Comparison of ENCODE assay signal across 9 mouse cellular contexts in the genomic region with DNA sequence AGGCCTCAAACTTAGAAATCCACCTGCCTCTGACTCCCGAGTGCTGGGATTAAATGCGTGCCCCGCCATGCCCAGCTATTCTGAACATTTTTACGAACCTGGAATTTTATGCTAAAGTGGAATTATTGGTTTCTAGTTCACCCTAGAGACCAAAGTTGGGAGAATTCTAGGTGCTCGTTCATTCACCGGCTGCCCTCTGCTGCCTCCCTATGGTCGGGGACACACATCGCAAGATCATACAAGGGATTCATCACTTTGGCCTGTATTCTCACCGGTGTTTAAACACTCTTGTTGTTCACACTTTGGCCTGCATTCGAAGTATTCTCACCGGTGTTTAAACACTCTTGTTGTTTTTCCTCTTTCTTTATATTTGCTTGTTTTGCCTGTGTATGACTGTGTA. TPM values are rescaled to one million over a fixed set of nuclear protein-coding genes. Genes with fewer than 3 reads are reported as not detected.
A peak's percentile ranks its signal among the peaks of the same experiment; 100 is the strongest.
DNase-seq lines count a peak whose midpoint lies in the region; ATAC-seq and TF ChIP-seq lines count a peak whose summit lies in the region.
"Had no signal": no experiment of that assay in that cellular context is flagged by ENCODE, and none has a peak within 500 bp of the region (broad histone marks: within the 10 kb centered on the region; RNA-seq: fewer than 3 reads in every experiment).

No protein-coding gene starts in this region.

- no peaks in the 10 kb centered on the region for H3K27me3 ChIP-seq in forebrain, embryonic 10.5 days (ENCODE audit: poor library complexity, severe bottlenecking)
- no peaks in the 10 kb centered on the region for H3K27me3 ChIP-seq in forebrain, embryonic 13.5 days

- TF ChIP-seq CTCF in brain, embryonic 14.5 days (IDR thresholded peaks at IDR 0.05; ENCODE audit: borderline replicate concordance, extremely low read depth, insufficient read depth, insufficient read length): peak; percentile 75

- peak; percentile 52 for DNase-seq in forebrain, embryonic 10.5 days (ENCODE audit: extremely low spot score, low spot score)
- peak; percentile 81 for DNase-seq in B cell, adult 2 months
- DNase-seq in brain, embryonic 14.5 days (ENCODE audit: low read depth): peak; percentile 72
- peak; percentile 58 for DNase-seq in forelimb bud, embryonic 11.5 days (ENCODE audit: low read depth, low spot score)
- peak; percentile 61 to 77 for DNase-seq in layer of hippocampus, adult 18-20 months (ENCODE audit: low spot score in 2 of 2)
- DNase-seq in spleen, adult 12 weeks (ENCODE audit: low spot score): peak; percentile 64

- H3K27ac ChIP-seq in forebrain, embryonic 10.5 days: no peak overlapping the region
- H3K27ac ChIP-seq in forebrain, embryonic 13.5 days: no peak overlapping the region

- peaks cover 34% of the 10 kb centered on the region for H3K4me1 ChIP-seq in forebrain, embryonic 10.5 days
- H3K4me1 ChIP-seq in forebrain, embryonic 13.5 days: peaks cover 19% of the 10 kb centered on the region

- no peak for ATAC-seq in forebrain, embryonic 13.5 days
- ATAC-seq in megakaryocyte, adult 5-6 weeks (ENCODE audit: poor library complexity, severe bottlenecking): peak; percentile 44

- no peak for TF ChIP-seq POLR2A in brain, embryonic 14.5 days (IDR thresholded peaks at IDR 0.05; ENCODE audit: borderline replicate concordance, extremely low read depth, insufficient read depth, insufficient read length, poor library complexity, severe bottlenecking)

- no peak overlapping the region for H3K4me2 ChIP-seq in forebrain, embryonic 13.5 days

- no peaks in the 10 kb centered on the region for H3K9me3 ChIP-seq in forebrain, embryonic 10.5 days
- no peaks in the 10 kb centered on the region for H3K9me3 ChIP-seq in forebrain, embryonic 13.5 days (replicated peaks)

- 19% methylated on average over 11 of the region's 11 CpGs for WGBS in forebrain, embryonic 10.5 days
- 15% methylated on average over 11 of the region's 11 CpGs for WGBS in forebrain, embryonic 13.5 days

- no peak overlapping the region for H3K4me3 ChIP-seq in forebrain, embryonic 10.5 days
- no peak overlapping the region for H3K4me3 ChIP-seq in forebrain, embryonic 13.5 days

- H3K9ac ChIP-seq in forebrain, embryonic 13.5 days: no peak overlapping the region

- H3K36me3 ChIP-seq in forebrain, embryonic 10.5 days (replicated peaks): no peaks in the 10 kb centered on the region
- no peaks in the 10 kb centered on the region for H3K36me3 ChIP-seq in forebrain, embryonic 13.5 days (ENCODE audit: poor library complexity, severe bottlenecking)

RNA-seq across cellular contexts. Expression of a gene that starts 3.0 kb away (rescaled TPM):
- 66.0 and 69.9 TPM in 2 replicates for polyA plus RNA-seq in forebrain, embryonic 10.5 days (2016; fragmentation: Nextera tagmentation; extraction: Ambion mirVana)
- 36.1 and 36.8 TPM in 2 replicates for polyA plus RNA-seq in forebrain, embryonic 13.5 days (2015; fragmentation: Nextera tagmentation; extraction: Ambion mirVana)
- 18.9 and 21.3 TPM in 2 replicates for polyA plus RNA-seq in brain, embryonic 14.5 days (2012; rRNA removed)
- 10 to 100 TPM; 12.7 to 14.6 TPM for total RNA-seq in layer of hippocampus, adult 18-20 months (2021)
- 10.0 and 12.8 TPM in 2 replicates for total RNA-seq in megakaryocyte, adult 5-6 weeks (2015)
- 9.9 and 11.7 TPM in 2 replicates for total RNA-seq in megakaryocyte, adult 5-6 weeks (2017)

RNA-seq across cellular contexts. Expression of a gene that starts 3.1 kb away (rescaled TPM):
- 29.9 and 30.7 TPM in 2 replicates for polyA plus RNA-seq in forebrain, embryonic 10.5 days (2016; fragmentation: Nextera tagmentation; extraction: Ambion mirVana)
- 20.0 and 20.5 TPM in 2 replicates for polyA plus RNA-seq in forebrain, embryonic 13.5 days (2015; fragmentation: Nextera tagmentation; extraction: Ambion mirVana)
- 83.9 and 92.0 TPM in 2 replicates for polyA plus RNA-seq in brain, embryonic 14.5 days (2012; rRNA removed)
- 10 to 100 TPM; 74.1 to 77.1 TPM for total RNA-seq in layer of hippocampus, adult 18-20 months (2021)
- 30.2 and 35.4 TPM in 2 replicates for total RNA-seq in megakaryocyte, adult 5-6 weeks (2015)
- total RNA-seq in megakaryocyte, adult 5-6 weeks (2017): 6.1 and 7.1 TPM in 2 replicates

RNA-seq across cellular contexts. Expression of a gene that starts 30.1 kb away (rescaled TPM):
- not detected in 2 replicates for polyA plus RNA-seq in forebrain, embryonic 10.5 days (2016; fragmentation: Nextera tagmentation; extraction: Ambion mirVana)
- not detected in 2 replicates for polyA plus RNA-seq in forebrain, embryonic 13.5 days (2015; fragmentation: Nextera tagmentation; extraction: Ambion mirVana)
- polyA plus RNA-seq in brain, embryonic 14.5 days (2012; rRNA removed): 0.11 and 0.30 TPM in 2 replicates
- total RNA-seq in layer of hippocampus, adult 18-20 months (2021): 1 to 10 TPM; 1.4 to 4.6 TPM
- total RNA-seq in megakaryocyte, adult 5-6 weeks (2015): not detected in 2 replicates
- total RNA-seq in megakaryocyte, adult 5-6 weeks (2017): not detected in 2 replicates
- polyA plus RNA-seq: large intestine, adult 2 months had no signal

RNA-seq across cellular contexts. Expression of a gene that starts 54.0 kb away (rescaled TPM):
- not detected in 2 replicates for polyA plus RNA-seq in forebrain, embryonic 10.5 days (2016; fragmentation: Nextera tagmentation; extraction: Ambion mirVana)
- polyA plus RNA-seq in forebrain, embryonic 13.5 days (2015; fragmentation: Nextera tagmentation; extraction: Ambion mirVana): not detected in 2 replicates
- polyA plus RNA-seq in brain, embryonic 14.5 days (2012; rRNA removed): 0.08 and 0.11 TPM in 2 replicates
- under 1 TPM in 1 of 2 experiments, not detected in 1; 0.28 TPM for total RNA-seq in layer of hippocampus, adult 18-20 months (2021)
- 1.4 and 2.2 TPM in 2 replicates for total RNA-seq in megakaryocyte, adult 5-6 weeks (2015)
- total RNA-seq in megakaryocyte, adult 5-6 weeks (2017): 0.26 TPM in 1 of 2 replicates, not detected in the other
